Mouse (Mus musculus) liver (tissue): ENCODE measurements around the gene Timm8a1.

Experiments used
- DNase-seq: peaks from one replicate; pipeline ENCODE4 v3.0.0-alpha.2; 2020; ENCODE audit warnings: mixed read lengths

Gene Timm8a1

GRCm38 (mm10) chrX:134523772-134524171 is 17.9 kb downstream of the Timm8a1 start:
- no peak for DNase-seq

GRCm38 (mm10) chrX:134509473-134509872 is 32.2 kb downstream of the Timm8a1 start:
- no peak for DNase-seq

- no peak for DNase-seq
Observed at GRCm38 (mm10) chrX:134507977-134508376, 33.7 kb downstream of the Timm8a1 start.

- no peak for DNase-seq
Observed at GRCm38 (mm10) chrX:134500651-134501050, 41.0 kb downstream of the Timm8a1 start.
